Mouse (Mus musculus) myocyte (in vitro differentiated cells): ENCODE measurements around the gene Nfx1. TPM values are rescaled to one million over a fixed set of nuclear protein-coding genes. Genes with fewer than 3 reads are reported as not detected.

ENCODE experiments used
- H3K27me3 ChIP-seq: one replicate; pipeline ENCODE4 v1.6.1; 2011; ENCODE audit not compliant: control insufficient read depth, insufficient read depth, insufficient read length
- H3K36me3 ChIP-seq: one replicate; pipeline ENCODE4 v1.6.1; 2011; ENCODE audit not compliant: control insufficient read depth, insufficient read depth
- H3K4me2 ChIP-seq: one replicate; pipeline ENCODE4 v1.6.1; 2011; ENCODE audit warnings: low read depth, control low read depth
- H3K4me3 ChIP-seq: one replicate; pipeline ENCODE4 v1.5.1; 2011; ENCODE audit warnings: mild to moderate bottlenecking, control low read depth, moderate library complexity
- H3K79me2 ChIP-seq: one replicate; pipeline ENCODE4 v1.6.1; 2011; ENCODE audit not compliant: control insufficient read depth, insufficient read depth
- H3ac ChIP-seq: one replicate; pipeline ENCODE4 v1.6.1; 2011; ENCODE audit not compliant: control insufficient read depth, insufficient read length
- CEBPB ChIP-seq: IDR thresholded peaks from 2 replicates; pipeline ENCODE4 v1.6.1; 2011; ENCODE audit warnings: mild to moderate bottlenecking, moderate library complexity; ENCODE audit not compliant: poor library complexity, insufficient read depth, severe bottlenecking
- E2F4 ChIP-seq: IDR thresholded peaks from one replicate; pipeline ENCODE4 v1.6.1; 2011; ENCODE audit warnings: mild to moderate bottlenecking, control low read depth, moderate library complexity; ENCODE audit not compliant: insufficient read depth
- MAX ChIP-seq: IDR thresholded peaks from one replicate; pipeline ENCODE4 v1.6.1; 2011; ENCODE audit warnings: low read depth, mild to moderate bottlenecking, control low read depth
- MYOD1 ChIP-seq, 3 experiments: IDR thresholded peaks; one replicate each; pipeline ENCODE4 v1.6.1; 2011; ENCODE audit warnings: control low read depth in 2 of 3, low read depth in 2 of 3, mild to moderate bottlenecking in 2 of 3, moderate library complexity in 1 of 3; ENCODE audit not compliant: insufficient read length in 2 of 3, control insufficient read depth in 1 of 3
- MYOG ChIP-seq, 3 experiments: IDR thresholded peaks; one replicate each; pipeline ENCODE4 v1.6.1; 2011; ENCODE audit warnings: control low read depth in 2 of 3, low read depth in 2 of 3, mild to moderate bottlenecking in 2 of 3; ENCODE audit not compliant: insufficient read length in 2 of 3, control insufficient read depth in 1 of 3, insufficient read depth in 1 of 3
- POLR2A ChIP-seq: IDR thresholded peaks from one replicate; pipeline ENCODE4 v1.6.1; 2011; ENCODE audit warnings: low read depth, mild to moderate bottlenecking, control low read depth, moderate library complexity; ENCODE audit not compliant: insufficient read length
- POLR2AphosphoS2 ChIP-seq: IDR thresholded peaks from one replicate; pipeline ENCODE4 v1.6.1; 2011; ENCODE audit warnings: low read depth, control low read depth; ENCODE audit not compliant: insufficient read length
- REST ChIP-seq: IDR thresholded peaks from one replicate; pipeline ENCODE4 v1.6.1; 2011; ENCODE audit warnings: mild to moderate bottlenecking, control low read depth, moderate library complexity; ENCODE audit not compliant: insufficient read depth, insufficient read length
- SRF ChIP-seq: IDR thresholded peaks from one replicate; pipeline ENCODE4 v1.6.1; 2011; ENCODE audit warnings: low read depth; ENCODE audit not compliant: control insufficient read depth, insufficient read length
- TCF12 ChIP-seq: IDR thresholded peaks from one replicate; pipeline ENCODE4 v1.6.1; 2011; ENCODE audit warnings: mild to moderate bottlenecking, control low read depth; ENCODE audit not compliant: poor library complexity, insufficient read depth, severe bottlenecking
- TCF3 ChIP-seq: IDR thresholded peaks from one replicate; pipeline ENCODE4 v1.6.1; 2011; ENCODE audit warnings: low read depth, control low read depth; ENCODE audit not compliant: insufficient read length
- USF1 ChIP-seq: IDR thresholded peaks from one replicate; pipeline ENCODE4 v1.6.1; 2011; ENCODE audit warnings: low read depth, mild to moderate bottlenecking, control low read depth, moderate library complexity
- polyA plus RNA-seq: library from polyadenylated mRNA; unstranded; fragments of >200 nt; fragmentation: generic; extraction: Trizol; gene quantifications from one replicate; pipeline ENCODE4 v1.2.1, GENCODE M21; 2012; ENCODE audit warnings: missing spikeins

Gene Nfx1
- polyA plus RNA-seq, 1 experiment: 27.0 TPM

GRCm38 (mm10) chr4:41074461-41074860, 103.8 kb downstream of the Nfx1 start:
- TF ChIP-seq TCF12 (no peak), SRF (no peak), POLR2A (no peak), POLR2AphosphoS2 (no peak), CEBPB (no peak), USF1 (no peak), MYOD1 (IDR thresholded peaks at IDR 0.05; ENCODE audit: control insufficient read depth in 1 of 3, insufficient read length in 2 of 3, low read depth in 2 of 3) (no peak), MAX (no peak), TCF3 (no peak), E2F4 (no peak), REST (no peak), MYOG (IDR thresholded peaks at IDR 0.05; ENCODE audit: control insufficient read depth in 1 of 3, insufficient read depth in 1 of 3, insufficient read length in 2 of 3, low read depth in 2 of 3) (no peak)
- Histone ChIP-seq H3K36me3 (no peaks in the 10 kb centered on the region), H3K4me3 (no peak overlapping the region), H3ac (no peak overlapping the region), H3K4me2 (no peak overlapping the region), H3K27me3 (no peaks in the 10 kb centered on the region), H3K79me2 (no peaks in the 10 kb centered on the region)

Other genes starting within 250 kb of the Nfx1 start
- gene Dnaja1, start 248.8 kb upstream of the Nfx1 start, polyA plus RNA-seq: 68.3 TPM
- 67.5 TPM for gene Smu1, start 213.0 kb upstream of the Nfx1 start, polyA plus RNA-seq
- 37.7 TPM for gene B4galt1, start 116.9 kb upstream of the Nfx1 start, polyA plus RNA-seq
- 12.5 TPM for gene Spink4, start 50.9 kb upstream of the Nfx1 start, polyA plus RNA-seq
- 330 TPM for gene Bag1, start 22.6 kb upstream of the Nfx1 start, polyA plus RNA-seq
- gene Chmp5, start 22.5 kb upstream of the Nfx1 start, polyA plus RNA-seq: 62.2 TPM
- gene Aqp7, start 77.2 kb downstream of the Nfx1 start, polyA plus RNA-seq: not detected
- gene Aqp3, start 127.3 kb downstream of the Nfx1 start, polyA plus RNA-seq: not detected
- gene Nol6, start 153.5 kb downstream of the Nfx1 start, polyA plus RNA-seq: 26.3 TPM
- 69.0 TPM for gene Ube2r2, start 164.8 kb downstream of the Nfx1 start, polyA plus RNA-seq